Mouse (Mus musculus): ENCODE measurements around the gene 2310034G01Rik. TPM values are rescaled to one million over a fixed set of nuclear protein-coding genes. Genes with fewer than 3 reads are reported as not detected.

2310034G01Rik gene
- total and polyA plus RNA-seq, 2 experiments from 2014 or later = 2.0 to 3.8 TPM

- Histone ChIP-seq H3K9me3 (ENCODE audit: low read length) (no peaks in the 10 kb centered on the region), H3K4me3 (ENCODE audit: low read depth, low read length) (no peak overlapping the region), H3K9ac (replicated peaks; ENCODE audit: low read length, poor library complexity, severe bottlenecking) (no peak overlapping the region), H3K4me2 (ENCODE audit: low read depth, low read length, poor library complexity, severe bottlenecking) (no peak overlapping the region), H3K27me3 (ENCODE audit: insufficient read depth, low read length) (no peaks in the 10 kb centered on the region), H3K36me3 (ENCODE audit: insufficient read depth, low read length) (peaks cover 7% of the 10 kb centered on the region; the same call in 1 of the 2 replicates), H3K27ac (ENCODE audit: low read depth, low read length) (no peak overlapping the region), H3K4me1 (ENCODE audit: insufficient read depth, low read length) (no peaks in the 10 kb centered on the region)
- no peak for DNase-seq (ENCODE audit: low spot score)
- ATAC-seq (ENCODE audit: low FRiP score) = no peak
- TF ChIP-seq CTCF (IDR thresholded peaks at IDR 0.05) = no peak
- WGBS = 90% methylated on average over 23 of the region's 23 CpGs
Measured at GRCm38 (mm10) chr19:46367798-46368590, 17.9 kb upstream of the 2310034G01Rik start.

- H3K27me3 ChIP-seq (ENCODE audit: insufficient read depth, low read length) = no peaks in the 10 kb centered on the region
- DNase-seq (ENCODE audit: low spot score) = no peak
- no peak overlapping the region for H3K4me3 ChIP-seq (ENCODE audit: low read depth, low read length)
- 89% methylated on average over 11 of the region's 11 CpGs for WGBS
- H3K9me3 ChIP-seq (ENCODE audit: low read length) = no peaks in the 10 kb centered on the region
- no peak overlapping the region for H3K9ac ChIP-seq (replicated peaks; ENCODE audit: low read length, poor library complexity, severe bottlenecking)
- H3K27ac ChIP-seq (ENCODE audit: low read depth, low read length) = no peak overlapping the region
- no peak for ATAC-seq (ENCODE audit: low FRiP score)
- no peaks in the 10 kb centered on the region for H3K4me1 ChIP-seq (ENCODE audit: insufficient read depth, low read length)
- H3K4me2 ChIP-seq (ENCODE audit: low read depth, low read length, poor library complexity, severe bottlenecking) = no peak overlapping the region
- no peaks in the 10 kb centered on the region for H3K36me3 ChIP-seq (ENCODE audit: insufficient read depth, low read length)
- TF ChIP-seq CTCF (IDR thresholded peaks at IDR 0.05) = no peak
Measured at GRCm38 (mm10) chr19:46363294-46364009, 13.3 kb upstream of the 2310034G01Rik start.

GRCm38 (mm10) chr19:46362104-46362503 lies 12.0 kb upstream of the 2310034G01Rik start:
- Histone ChIP-seq H3K4me1 (ENCODE audit: insufficient read depth, low read length) (peaks cover under 1% of the 10 kb centered on the region; the same call in 1 of the 2 replicates), H3K9me3 (ENCODE audit: low read length) (no peaks in the 10 kb centered on the region), H3K27ac (ENCODE audit: low read depth, low read length) (no peak overlapping the region), H3K27me3 (ENCODE audit: insufficient read depth, low read length) (no peaks in the 10 kb centered on the region), H3K4me3 (ENCODE audit: low read depth, low read length) (no peak overlapping the region), H3K9ac (replicated peaks; ENCODE audit: low read length, poor library complexity, severe bottlenecking) (no peak overlapping the region), H3K36me3 (ENCODE audit: insufficient read depth, low read length) (no peaks in the 10 kb centered on the region), H3K4me2 (ENCODE audit: low read depth, low read length, poor library complexity, severe bottlenecking) (no peak overlapping the region)
- DNase-seq (ENCODE audit: low spot score) = no peak
- no peak for ATAC-seq (ENCODE audit: low FRiP score)
- 91% methylated on average over 8 of the region's 8 CpGs for WGBS
- no peak for TF ChIP-seq CTCF (IDR thresholded peaks at IDR 0.05)

GRCm38 (mm10) chr19:46358381-46358780 lies 8.3 kb upstream of the 2310034G01Rik start:
- DNase-seq (ENCODE audit: low spot score) = no peak
- WGBS = 66% methylated on average over 4 of the region's 4 CpGs
- no peak for TF ChIP-seq CTCF (IDR thresholded peaks at IDR 0.05)
- peaks cover 3% of the 10 kb centered on the region; the same call in 1 of the 2 replicates for H3K4me1 ChIP-seq (ENCODE audit: insufficient read depth, low read length)
- H3K9ac ChIP-seq (replicated peaks; ENCODE audit: low read length, poor library complexity, severe bottlenecking) = no peak overlapping the region
- no peak overlapping the region for H3K27ac ChIP-seq (ENCODE audit: low read depth, low read length)
- H3K27me3 ChIP-seq (ENCODE audit: insufficient read depth, low read length) = no peaks in the 10 kb centered on the region
- H3K4me2 ChIP-seq (ENCODE audit: low read depth, low read length, poor library complexity, severe bottlenecking) = no peak overlapping the region
- no peaks in the 10 kb centered on the region for H3K36me3 ChIP-seq (ENCODE audit: insufficient read depth, low read length)
- H3K9me3 ChIP-seq (ENCODE audit: low read length) = no peaks in the 10 kb centered on the region
- H3K4me3 ChIP-seq (ENCODE audit: low read depth, low read length) = no peak overlapping the region
- ATAC-seq (ENCODE audit: low FRiP score) = no peak

GRCm38 (mm10) chr19:46357344-46358280 lies 7.5 kb upstream of the 2310034G01Rik start:
- no peak overlapping the region for H3K27ac ChIP-seq (ENCODE audit: low read depth, low read length)
- H3K9ac ChIP-seq (replicated peaks; ENCODE audit: low read length, poor library complexity, severe bottlenecking) = peak overlapping the region; percentile 71
- H3K4me2 ChIP-seq (ENCODE audit: low read depth, low read length, poor library complexity, severe bottlenecking) = peak overlapping the region; percentile 82
- ATAC-seq (ENCODE audit: low FRiP score) (no peak), DNase-seq (ENCODE audit: low spot score) (no peak)
- H3K36me3 ChIP-seq (ENCODE audit: insufficient read depth, low read length) = no peaks in the 10 kb centered on the region
- H3K4me3 ChIP-seq (ENCODE audit: low read depth, low read length) = peak overlapping the region; percentile 62
- H3K4me1 ChIP-seq (ENCODE audit: insufficient read depth, low read length) = peaks cover 3% of the 10 kb centered on the region; the same call in 1 of the 2 replicates
- H3K27me3 ChIP-seq (ENCODE audit: insufficient read depth, low read length) = no peaks in the 10 kb centered on the region
- no peak for TF ChIP-seq CTCF (IDR thresholded peaks at IDR 0.05)
- H3K9me3 ChIP-seq (ENCODE audit: low read length) = no peaks in the 10 kb centered on the region
- 22% methylated on average over 25 of the region's 25 CpGs for WGBS

Measured in midbrain, postnatal 0 days (tissue).